Mouse (Mus musculus): ENCODE results near the gene Ascl3. TPM values are rescaled to one million over a fixed set of nuclear protein-coding genes. Genes with fewer than 3 reads are reported as not detected.

Ascl3 gene
- polyA plus RNA-seq, 2 experiments = not detected

- DNase-seq (ENCODE audit: low read depth in 3 of 3, low spot score in 3 of 3) (no peak), ATAC-seq (ENCODE audit: insufficient read depth) (no peak)
- no peaks in the 10 kb centered on the region for H3K36me3 ChIP-seq (replicated peaks; ENCODE audit: control insufficient read depth, insufficient read depth, low read depth)
- H3K4me1 ChIP-seq (replicated peaks; ENCODE audit: control insufficient read depth in 2 of 2, insufficient read depth in 2 of 2, low read length in 1 of 2) = no peaks in the 10 kb centered on the region; a peak in 1 of 4 replicates
- no peaks in the 10 kb centered on the region for H3K9me3 ChIP-seq (ENCODE audit: control insufficient read depth, low read length)
- H3K9ac ChIP-seq (replicated peaks) = no peak overlapping the region
- no peak overlapping the region for H3K4me2 ChIP-seq (ENCODE audit: low read depth)
- no peaks in the 10 kb centered on the region for H3K27me3 ChIP-seq (ENCODE audit: control insufficient read depth, insufficient read depth, low read length)
- WGBS (ENCODE audit: insufficient replicate concordance) = 64% methylated on average over 13 of the region's 13 CpGs
- H3K4me3 ChIP-seq (ENCODE audit: insufficient read depth in 1 of 2, low read depth in 2 of 2, low read length in 2 of 2) = no peak overlapping the region
- H3K27ac ChIP-seq = no peak overlapping the region
- TF ChIP-seq CTCF (IDR thresholded peaks at IDR 0.05; ENCODE audit: low read depth) = no peak
- TF ChIP-seq EP300 (IDR thresholded peaks at IDR 0.05; ENCODE audit: low read depth) = no peak
Measured at GRCm38 (mm10) chr7:109694576-109695338, 36.8 kb downstream of the Ascl3 start.

- WGBS (ENCODE audit: insufficient replicate concordance) = 64% methylated on average over 5 of the region's 5 CpGs
- H3K4me2 ChIP-seq (ENCODE audit: low read depth) = no peak overlapping the region
- H3K36me3 ChIP-seq (replicated peaks; ENCODE audit: control insufficient read depth, insufficient read depth, low read depth) = no peaks in the 10 kb centered on the region
- no peak overlapping the region for H3K9ac ChIP-seq (replicated peaks)
- TF ChIP-seq CTCF (IDR thresholded peaks at IDR 0.05; ENCODE audit: low read depth) (no peak), EP300 (IDR thresholded peaks at IDR 0.05; ENCODE audit: low read depth) (no peak)
- no peak overlapping the region for H3K27ac ChIP-seq
- no peak for DNase-seq (ENCODE audit: low read depth in 3 of 3, low spot score in 3 of 3)
- H3K9me3 ChIP-seq (ENCODE audit: control insufficient read depth, low read length) = no peaks in the 10 kb centered on the region
- no peak overlapping the region for H3K4me3 ChIP-seq (ENCODE audit: insufficient read depth in 1 of 2, low read depth in 2 of 2, low read length in 2 of 2)
- no peak for ATAC-seq (ENCODE audit: insufficient read depth)
- H3K27me3 ChIP-seq (ENCODE audit: control insufficient read depth, insufficient read depth, low read length) = no peaks in the 10 kb centered on the region
- no peaks in the 10 kb centered on the region for H3K4me1 ChIP-seq (replicated peaks; ENCODE audit: control insufficient read depth in 2 of 2, insufficient read depth in 2 of 2, low read length in 1 of 2)
Measured at GRCm38 (mm10) chr7:109690961-109691360, 40.6 kb downstream of the Ascl3 start.

- H3K27me3 ChIP-seq (ENCODE audit: control insufficient read depth, insufficient read depth, low read length) = no peaks in the 10 kb centered on the region
- DNase-seq (ENCODE audit: low read depth in 3 of 3, low spot score in 3 of 3) (no peak), ATAC-seq (ENCODE audit: insufficient read depth) (no peak)
- no peak overlapping the region for H3K4me3 ChIP-seq (ENCODE audit: insufficient read depth in 1 of 2, low read depth in 2 of 2, low read length in 2 of 2)
- TF ChIP-seq CTCF (IDR thresholded peaks at IDR 0.05; ENCODE audit: low read depth) = peak; percentile 27; the same call in 1 of the 2 replicates
- TF ChIP-seq EP300 (IDR thresholded peaks at IDR 0.05; ENCODE audit: low read depth) = no peak
- no peak overlapping the region for H3K27ac ChIP-seq
- no peaks in the 10 kb centered on the region for H3K36me3 ChIP-seq (replicated peaks; ENCODE audit: control insufficient read depth, insufficient read depth, low read depth)
- H3K4me1 ChIP-seq (replicated peaks; ENCODE audit: control insufficient read depth in 2 of 2, insufficient read depth in 2 of 2, low read length in 1 of 2) = no peaks in the 10 kb centered on the region
- no peak overlapping the region for H3K9ac ChIP-seq (replicated peaks)
- no peak overlapping the region for H3K4me2 ChIP-seq (ENCODE audit: low read depth)
- WGBS (ENCODE audit: insufficient replicate concordance) = 69% methylated on average over 3 of the region's 3 CpGs
- no peaks in the 10 kb centered on the region for H3K9me3 ChIP-seq (ENCODE audit: control insufficient read depth, low read length)
Measured at GRCm38 (mm10) chr7:109690101-109690500, 41.4 kb downstream of the Ascl3 start.

GRCm38 (mm10) chr7:109686585-109687128 lies 44.9 kb downstream of the Ascl3 start:
- ATAC-seq (ENCODE audit: insufficient read depth) (no peak), DNase-seq (ENCODE audit: low read depth in 3 of 3, low spot score in 3 of 3) (no peak)
- Histone ChIP-seq H3K9me3 (ENCODE audit: control insufficient read depth, low read length) (no peaks in the 10 kb centered on the region), H3K27me3 (ENCODE audit: control insufficient read depth, insufficient read depth, low read length) (no peaks in the 10 kb centered on the region), H3K27ac (no peak overlapping the region), H3K9ac (replicated peaks) (no peak overlapping the region), H3K4me2 (ENCODE audit: low read depth) (no peak overlapping the region), H3K4me3 (ENCODE audit: insufficient read depth in 1 of 2, low read depth in 2 of 2, low read length in 2 of 2) (no peak overlapping the region), H3K4me1 (replicated peaks; ENCODE audit: control insufficient read depth in 2 of 2, insufficient read depth in 2 of 2, low read length in 1 of 2) (no peaks in the 10 kb centered on the region), H3K36me3 (replicated peaks; ENCODE audit: control insufficient read depth, insufficient read depth, low read depth) (no peaks in the 10 kb centered on the region)
- 40% methylated on average over 9 of the region's 9 CpGs for WGBS (ENCODE audit: insufficient replicate concordance)
- TF ChIP-seq CTCF (IDR thresholded peaks at IDR 0.05; ENCODE audit: low read depth) (no peak), EP300 (IDR thresholded peaks at IDR 0.05; ENCODE audit: low read depth) (no peak)

- no peaks in the 10 kb centered on the region for H3K36me3 ChIP-seq (replicated peaks; ENCODE audit: control insufficient read depth, insufficient read depth, low read depth)
- DNase-seq (ENCODE audit: low read depth in 3 of 3, low spot score in 3 of 3) (no peak), ATAC-seq (ENCODE audit: insufficient read depth) (no peak)
- H3K27ac ChIP-seq = no peak overlapping the region
- no peak for TF ChIP-seq CTCF (IDR thresholded peaks at IDR 0.05; ENCODE audit: low read depth)
- TF ChIP-seq EP300 (IDR thresholded peaks at IDR 0.05; ENCODE audit: low read depth) = no peak
- no peak overlapping the region for H3K4me2 ChIP-seq (ENCODE audit: low read depth)
- no peak overlapping the region for H3K9ac ChIP-seq (replicated peaks)
- H3K4me1 ChIP-seq (replicated peaks; ENCODE audit: control insufficient read depth in 2 of 2, insufficient read depth in 2 of 2, low read length in 1 of 2) = no peaks in the 10 kb centered on the region
- 85% methylated on average over 1 of the region's 1 CpGs for WGBS (ENCODE audit: insufficient replicate concordance)
- no peak overlapping the region for H3K4me3 ChIP-seq (ENCODE audit: insufficient read depth in 1 of 2, low read depth in 2 of 2, low read length in 2 of 2)
- no peaks in the 10 kb centered on the region for H3K27me3 ChIP-seq (ENCODE audit: control insufficient read depth, insufficient read depth, low read length)
- H3K9me3 ChIP-seq (ENCODE audit: control insufficient read depth, low read length) = no peaks in the 10 kb centered on the region
Measured at GRCm38 (mm10) chr7:109680879-109681278, 50.6 kb downstream of the Ascl3 start.
